Mouse (Mus musculus) forebrain, embryonic 11.5 days (tissue): ENCODE measurements around the gene Spata19. TPM values are rescaled to one million over a fixed set of nuclear protein-coding genes. Genes with fewer than 3 reads are reported as not detected.
A peak's percentile ranks its signal among the peaks of the same experiment; 100 is the strongest.

Experiments used
- ATAC-seq: fragments of 200-750 bp; cut with Nextera tagmentation; replicated peaks from 2 replicates; pipeline ENCODE4 v1.8.0; 2017; ENCODE audit warnings: moderate TSS enrichment; ENCODE audit not compliant: low FRiP score
- DNase-seq: peaks from one replicate; pipeline ENCODE4 v3.0.0-alpha.2; 2017; ENCODE audit warnings: low spot score
- H3K27ac ChIP-seq: fragments of 300-500 bp; sonication (generic); 2 replicates; pipeline ENCODE4 v1.5.1; 2014; ENCODE audit warnings: low read depth, low read length
- H3K27me3 ChIP-seq: fragments of 300-500 bp; sonication (generic); 2 replicates; pipeline ENCODE4 v1.6.1; 2014; ENCODE audit warnings: mild to moderate bottlenecking, low read length, mixed read lengths; ENCODE audit not compliant: control insufficient read depth, insufficient read depth
- H3K36me3 ChIP-seq: fragments of 300-500 bp; sonication (generic); 2 replicates; pipeline ENCODE4 v1.6.1; 2014; ENCODE audit warnings: mild to moderate bottlenecking, low read length, moderate library complexity, mixed read lengths; ENCODE audit not compliant: control insufficient read depth, insufficient read depth
- H3K4me1 ChIP-seq: fragments of 300-500 bp; sonication (generic); replicated peaks from 2 replicates; pipeline ENCODE4 v1.6.1; 2014; ENCODE audit warnings: low read length, mixed read lengths; ENCODE audit not compliant: control insufficient read depth, insufficient read depth
- H3K4me2 ChIP-seq: fragments of 300-500 bp; sonication (generic); 2 replicates; pipeline ENCODE4 v1.6.1; 2014; ENCODE audit warnings: low read depth, mild to moderate bottlenecking, low read length, moderate library complexity, mixed read lengths; ENCODE audit not compliant: severe bottlenecking
- H3K4me3 ChIP-seq: fragments of 300-500 bp; sonication (generic); 2 replicates; pipeline ENCODE4 v1.5.1; 2014; ENCODE audit warnings: low read depth, low read length
- H3K9ac ChIP-seq: fragments of 300-500 bp; sonication (generic); 2 replicates; pipeline ENCODE4 v1.6.1; 2014; ENCODE audit warnings: low read length
- H3K9me3 ChIP-seq: fragments of 300-500 bp; sonication (generic); 2 replicates; pipeline ENCODE4 v1.6.1; 2016; ENCODE audit warnings: low read length, mixed read lengths; ENCODE audit not compliant: control insufficient read depth
- WGBS: fragments of 180-500 bp; shearing (Covaris S2); extraction: QIAGEN DNeasy Blood & Tissue Kit; methylation state at CpG from one replicate; pipeline ENCODE4 v1.1.7; 2014; 5-methylcytosine and 5-hydroxymethylcytosine counted together
- polyA plus RNA-seq: library from polyadenylated mRNA; unstranded; fragments of >200 nt; fragmentation: Nextera tagmentation; extraction: Ambion mirVana; gene quantifications from 2 replicates; pipeline ENCODE4 v1.2.1, GENCODE M21; 2014

Gene Spata19
- polyA plus RNA-seq = not detected in 2 replicates

- Histone ChIP-seq H3K9ac (no peak within 1 kb of the TSS), H3K27me3 (no peaks in the 10 kb centered on the region), H3K4me3 (no peak within 1 kb of the TSS), H3K9me3 (no peaks in the 10 kb centered on the region), H3K4me2 (no peak within 1 kb of the TSS), H3K27ac (no peak within 1 kb of the TSS), H3K4me1 (no peaks in the 10 kb centered on the region), H3K36me3 (no peaks in the 10 kb centered on the region)
- ATAC-seq (no peak), DNase-seq (no peak)
- WGBS = 79% methylated on average over 3 of the region's 3 CpGs
Measured at GRCm38 (mm10) chr9:27396500-27396899, at the start of gene Spata19. Spata19 (plus strand) TSS chr9:27396800.

DNA sequence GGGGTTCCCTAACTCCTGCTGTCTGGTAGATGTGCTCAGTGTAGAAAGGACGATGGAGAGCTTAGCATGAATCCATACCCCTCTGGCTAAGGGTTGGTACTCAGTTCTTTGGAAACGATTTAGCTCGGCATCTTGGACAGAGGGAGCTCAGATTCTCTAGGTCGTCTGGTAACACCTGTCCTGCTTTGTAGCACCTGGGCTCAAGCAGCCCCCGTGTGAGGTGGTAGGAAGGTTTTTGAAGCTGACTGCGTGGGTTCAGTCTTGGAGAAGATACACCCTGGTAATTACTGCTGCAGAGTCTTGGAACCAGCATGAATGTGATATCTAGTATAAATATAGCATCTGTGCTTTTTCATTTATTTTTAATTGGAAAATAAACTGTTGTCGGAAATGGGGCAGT, 43.5 kb upstream of the Spata19 start:
- H3K4me3 ChIP-seq = no peak overlapping the region
- H3K27me3 ChIP-seq = no peaks in the 10 kb centered on the region
- no peaks in the 10 kb centered on the region for H3K9me3 ChIP-seq
- no peak for ATAC-seq
- 93% methylated on average over 7 of the region's 7 CpGs for WGBS
- no peaks in the 10 kb centered on the region for H3K36me3 ChIP-seq
- H3K4me1 ChIP-seq = no peaks in the 10 kb centered on the region
- H3K9ac ChIP-seq = no peak overlapping the region
- DNase-seq = no peak
- no peak overlapping the region for H3K4me2 ChIP-seq
- no peak overlapping the region for H3K27ac ChIP-seq

DNA sequence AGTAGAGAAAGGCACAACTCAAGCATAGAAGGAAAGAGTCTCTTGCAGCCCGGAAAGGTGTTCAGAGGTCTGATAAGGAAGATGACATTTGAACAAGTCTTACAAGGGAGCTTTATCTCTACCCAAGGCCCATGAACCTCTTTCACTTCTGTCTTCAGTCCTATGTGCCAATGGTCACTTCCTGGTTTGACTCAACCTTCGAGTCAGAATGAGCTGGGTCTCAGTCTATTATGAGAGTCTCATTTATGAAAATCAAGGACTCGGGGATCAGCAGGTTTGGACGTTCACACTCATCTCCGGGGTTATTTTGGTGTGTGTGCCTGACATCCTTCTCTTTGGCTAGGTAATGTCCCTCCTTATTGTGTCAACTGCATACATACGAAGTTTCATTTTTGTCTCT, 38.7 kb upstream of the Spata19 start:
- no peak overlapping the region for H3K4me2 ChIP-seq
- no peak for ATAC-seq
- no peaks in the 10 kb centered on the region for H3K4me1 ChIP-seq
- no peaks in the 10 kb centered on the region for H3K36me3 ChIP-seq
- no peak overlapping the region for H3K4me3 ChIP-seq
- WGBS = 92% methylated on average over 6 of the region's 6 CpGs
- no peak for DNase-seq
- H3K9me3 ChIP-seq = no peaks in the 10 kb centered on the region
- no peaks in the 10 kb centered on the region for H3K27me3 ChIP-seq
- no peak overlapping the region for H3K9ac ChIP-seq
- no peak overlapping the region for H3K27ac ChIP-seq

DNA sequence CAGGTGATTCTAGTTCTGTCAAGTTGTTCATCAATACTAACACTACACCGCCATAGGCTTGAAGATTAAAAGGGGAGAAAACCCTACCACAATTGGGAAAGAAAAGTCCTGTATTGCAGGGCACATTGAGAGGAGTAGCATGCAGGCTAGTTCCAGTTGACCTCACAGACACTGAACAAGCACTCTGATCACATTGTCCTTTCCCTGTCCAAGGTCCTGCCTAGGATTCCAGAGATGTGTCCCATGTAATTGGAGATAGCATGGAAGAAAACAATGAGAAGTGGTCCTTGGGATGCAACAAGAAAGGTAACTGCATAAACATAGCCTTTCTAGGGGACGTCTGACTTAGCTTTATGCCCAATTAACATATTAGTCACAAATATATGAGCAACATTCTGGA, 29.4 kb upstream of the Spata19 start:
- no peaks in the 10 kb centered on the region for H3K4me1 ChIP-seq
- 66% methylated on average over 2 of the region's 2 CpGs for WGBS
- DNase-seq (no peak), ATAC-seq (no peak)
- no peak overlapping the region for H3K9ac ChIP-seq
- H3K4me3 ChIP-seq = no peak overlapping the region
- H3K27ac ChIP-seq = no peak overlapping the region
- H3K4me2 ChIP-seq = no peak overlapping the region
- no peaks in the 10 kb centered on the region for H3K9me3 ChIP-seq
- H3K27me3 ChIP-seq = no peaks in the 10 kb centered on the region
- H3K36me3 ChIP-seq = no peaks in the 10 kb centered on the region

- Histone ChIP-seq H3K9ac (no peak overlapping the region), H3K4me2 (no peak overlapping the region), H3K9me3 (no peaks in the 10 kb centered on the region), H3K4me3 (no peak overlapping the region), H3K4me1 (no peaks in the 10 kb centered on the region), H3K27me3 (no peaks in the 10 kb centered on the region), H3K36me3 (no peaks in the 10 kb centered on the region), H3K27ac (no peak overlapping the region)
- ATAC-seq (no peak), DNase-seq (no peak)
- WGBS = 85% methylated on average over 2 of the region's 2 CpGs
Measured at GRCm38 (mm10) chr9:27369108-27369507, 27.5 kb upstream of the Spata19 start.

GRCm38 (mm10) chr9:27375746-27376145, 20.9 kb upstream of the Spata19 start:
- H3K36me3 ChIP-seq = no peaks in the 10 kb centered on the region
- no peak overlapping the region for H3K4me2 ChIP-seq
- no peak overlapping the region for H3K27ac ChIP-seq
- no peaks in the 10 kb centered on the region for H3K27me3 ChIP-seq
- no peaks in the 10 kb centered on the region for H3K4me1 ChIP-seq
- ATAC-seq = no peak
- H3K9me3 ChIP-seq = no peaks in the 10 kb centered on the region
- H3K4me3 ChIP-seq = no peak overlapping the region
- WGBS = 80% methylated on average over 1 of the region's 1 CpGs
- no peak overlapping the region for H3K9ac ChIP-seq
- DNase-seq = no peak

- no peaks in the 10 kb centered on the region for H3K36me3 ChIP-seq
- no peaks in the 10 kb centered on the region for H3K27me3 ChIP-seq
- H3K4me2 ChIP-seq = no peak overlapping the region
- no peak overlapping the region for H3K9ac ChIP-seq
- H3K27ac ChIP-seq = no peak overlapping the region
- H3K4me3 ChIP-seq = no peak overlapping the region
- H3K9me3 ChIP-seq = no peaks in the 10 kb centered on the region
- 90% methylated on average over 3 of the region's 3 CpGs for whole genome bisulfite sequencing
- DNase-seq (no peak), ATAC-seq (no peak)
- no peaks in the 10 kb centered on the region for H3K4me1 ChIP-seq
Measured at GRCm38 (mm10) chr9:27386951-27387350, 9.6 kb upstream of the Spata19 start.

- no peak overlapping the region for H3K4me2 ChIP-seq
- H3K27me3 ChIP-seq = no peaks in the 10 kb centered on the region
- WGBS = 84% methylated on average over 4 of the region's 4 CpGs
- no peak for ATAC-seq
- DNase-seq = no peak
- H3K36me3 ChIP-seq = no peaks in the 10 kb centered on the region
- no peaks in the 10 kb centered on the region for H3K4me1 ChIP-seq
- H3K27ac ChIP-seq = no peak overlapping the region
- no peaks in the 10 kb centered on the region for H3K9me3 ChIP-seq
- H3K4me3 ChIP-seq = no peak overlapping the region
- H3K9ac ChIP-seq = no peak overlapping the region
Measured at GRCm38 (mm10) chr9:27401169-27401568, 4.6 kb downstream of the Spata19 start.

DNA sequence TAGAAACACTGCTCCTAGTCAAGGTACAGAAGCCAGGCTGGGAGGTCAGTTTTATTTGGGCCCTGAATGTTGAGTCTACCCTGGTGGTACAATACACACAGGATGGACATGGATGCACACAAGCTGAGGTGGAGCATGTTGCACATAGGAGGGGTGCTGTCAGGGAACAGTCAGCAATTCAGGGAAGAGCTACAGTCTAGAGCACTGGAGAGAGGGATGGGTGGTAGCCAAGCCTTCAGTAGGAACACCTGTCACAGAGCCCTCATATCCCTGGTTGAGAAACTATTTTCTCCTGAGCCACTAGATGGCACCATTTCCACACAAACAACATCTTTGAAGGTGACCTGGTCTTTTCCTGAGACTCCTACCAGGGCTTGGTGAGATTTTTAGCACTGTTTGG, 13.1 kb downstream of the Spata19 start:
- Histone ChIP-seq H3K9ac (no peak overlapping the region), H3K4me3 (no peak overlapping the region), H3K9me3 (no peaks in the 10 kb centered on the region), H3K27me3 (no peaks in the 10 kb centered on the region), H3K36me3 (no peaks in the 10 kb centered on the region), H3K4me2 (no peak overlapping the region), H3K4me1 (no peaks in the 10 kb centered on the region), H3K27ac (no peak overlapping the region)
- ATAC-seq = peak; percentile 53
- DNase-seq = peak; percentile 56
